Mouse (Mus musculus) olfactory bulb, adult 2 months (tissue): ENCODE measurements around the gene Gna15. TPM values are rescaled to one million over a fixed set of nuclear protein-coding genes. Genes with fewer than 3 reads are reported as not detected.

Experiments used
- H3K27ac ChIP-seq: fragments of 200-500 bp; 2 replicates; pipeline ENCODE4 v1.5.1; 2012; ENCODE audit warnings: low read depth, low read length; ENCODE audit not compliant: insufficient read depth
- H3K4me1 ChIP-seq: fragments of 200-500 bp; 2 replicates; pipeline ENCODE4 v1.6.1; 2012; ENCODE audit warnings: low read length; ENCODE audit not compliant: control insufficient read depth, insufficient read depth
- H3K4me3 ChIP-seq: fragments of 200-500 bp; 2 replicates; pipeline ENCODE4 v1.5.1; 2012; ENCODE audit warnings: mild to moderate bottlenecking, low read depth, low read length, moderate library complexity; ENCODE audit not compliant: insufficient read depth
- CTCF ChIP-seq: fragments of 200-500 bp; IDR thresholded peaks from 2 replicates; pipeline ENCODE4 v1.5.1; 2012; ENCODE audit warnings: low read depth, mild to moderate bottlenecking, low read length, moderate library complexity; ENCODE audit not compliant: insufficient read depth
- POLR2A ChIP-seq: fragments of 200-500 bp; IDR thresholded peaks from 2 replicates; pipeline ENCODE4 v1.6.1; 2012; ENCODE audit warnings: mild to moderate bottlenecking, low read depth, low read length, moderate library complexity; ENCODE audit not compliant: insufficient read depth
- WGBS: fragments of 180-500 bp; shearing (Covaris S2); methylation state at CpG from one replicate; pipeline ENCODE4 v1.1.7; 2018; 5-methylcytosine and 5-hydroxymethylcytosine counted together
- polyA plus RNA-seq: library from polyadenylated mRNA; stranded (reverse); fragments of >200 nt; gene quantifications from 2 replicates; pipeline ENCODE4 v1.2.4, GENCODE M21; 2012; ENCODE audit warnings: low replicate concordance; ENCODE audit not compliant: missing spikeins, insufficient read depth, insufficient read length

Gene Gna15
- polyA plus RNA-seq, 1 experiment: not detected

GRCm38 (mm10) chr10:81467670-81468235, 56.3 kb downstream of the Gna15 start:
- H3K4me3 ChIP-seq: no peak overlapping the region
- H3K4me1 ChIP-seq: peaks cover 53% of the 10 kb centered on the region
- 79% methylated on average over 16 of the region's 16 CpGs for WGBS
- no peak overlapping the region for H3K27ac ChIP-seq
- TF ChIP-seq CTCF: no peak

DNA sequence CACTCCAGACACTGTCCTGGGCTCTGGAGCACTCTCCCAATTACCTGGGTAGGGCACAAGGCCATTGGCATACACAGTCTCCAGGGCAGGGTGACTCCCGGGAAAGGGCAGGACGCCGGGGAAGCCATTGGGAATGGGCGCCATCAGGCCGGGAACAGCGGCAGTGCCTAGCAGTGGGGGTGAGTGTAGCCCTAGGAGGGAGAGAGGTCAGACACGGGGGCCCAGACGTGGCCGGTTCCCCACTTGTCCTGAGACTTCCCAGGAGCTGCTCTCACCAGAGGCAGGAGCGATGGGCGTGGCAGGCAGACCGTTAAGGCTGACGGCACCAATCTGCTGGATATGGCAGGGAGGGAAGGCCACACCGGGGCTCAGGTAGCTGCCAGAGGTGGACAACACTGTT, 57.1 kb downstream of the Gna15 start:
- no peak overlapping the region for H3K27ac ChIP-seq
- no peak overlapping the region for H3K4me3 ChIP-seq
- H3K4me1 ChIP-seq: peaks cover 48% of the 10 kb centered on the region
- no peak for TF ChIP-seq CTCF
- no peak for TF ChIP-seq POLR2A
- WGBS: 77% methylated on average over 14 of the region's 14 CpGs

DNA sequence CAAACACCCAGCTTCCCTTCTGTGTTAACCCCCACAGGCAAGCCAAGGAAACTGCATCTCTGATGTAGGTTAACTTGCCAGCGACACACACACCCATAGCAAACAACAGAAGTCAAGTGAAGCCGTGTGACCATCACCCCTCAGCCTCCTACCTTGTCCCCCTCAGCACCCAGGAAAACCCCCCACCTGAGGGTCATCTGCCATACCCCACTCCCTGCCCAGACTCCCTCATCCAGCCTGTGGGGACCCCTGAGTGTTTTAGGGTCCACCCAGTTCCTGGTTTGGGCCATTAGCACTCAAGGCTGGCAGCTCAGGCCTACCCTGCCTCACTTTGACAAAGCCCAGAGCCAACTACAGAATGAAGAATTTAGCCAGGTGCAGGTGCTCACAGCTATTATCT, 58.0 kb downstream of the Gna15 start:
- WGBS: 69% methylated on average over 2 of the region's 2 CpGs
- no peak overlapping the region for H3K4me3 ChIP-seq

DNA sequence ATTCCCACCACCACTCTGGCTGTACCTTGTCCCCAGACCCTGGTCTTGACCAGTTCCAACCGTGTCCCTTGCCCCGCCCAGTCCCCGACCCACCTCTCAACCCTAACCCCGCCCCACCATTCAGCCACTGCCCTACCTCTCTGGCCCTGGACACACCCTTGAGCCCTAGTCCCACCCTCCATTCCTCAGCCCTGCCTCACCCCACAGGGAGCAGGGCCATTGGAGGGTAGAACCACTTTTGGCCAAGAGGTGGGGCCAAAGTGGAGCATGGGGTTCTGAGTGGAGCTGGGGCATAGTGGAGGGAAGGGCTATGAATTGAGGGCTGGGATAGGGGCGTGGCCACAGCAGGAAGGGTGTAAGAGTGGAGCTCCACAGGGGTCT, 58.8 kb downstream of the Gna15 start:
- Histone ChIP-seq H3K27ac (no peak overlapping the region), H3K4me1 (peaks cover 47% of the 10 kb centered on the region), H3K4me3 (no peak overlapping the region)
- TF ChIP-seq POLR2A: no peak
- no peak for TF ChIP-seq CTCF
- WGBS: 14% methylated on average over 5 of the region's 5 CpGs

More for the DNA sequence above, 58.0 kb downstream of the Gna15 start:
- H3K4me1 ChIP-seq: peaks cover 46% of the 10 kb centered on the region
- TF ChIP-seq POLR2A (no peak), CTCF (no peak)
- H3K27ac ChIP-seq: no peak overlapping the region

- Histone ChIP-seq H3K4me1 (peaks cover 44% of the 10 kb centered on the region), H3K27ac (no peak overlapping the region), H3K4me3 (no peak overlapping the region)
- 21% methylated on average over 33 of the region's 33 CpGs for WGBS
- no peak for TF ChIP-seq POLR2A
- no peak for TF ChIP-seq CTCF
Measured at GRCm38 (mm10) chr10:81464405-81465264, 59.4 kb downstream of the Gna15 start.

DNA sequence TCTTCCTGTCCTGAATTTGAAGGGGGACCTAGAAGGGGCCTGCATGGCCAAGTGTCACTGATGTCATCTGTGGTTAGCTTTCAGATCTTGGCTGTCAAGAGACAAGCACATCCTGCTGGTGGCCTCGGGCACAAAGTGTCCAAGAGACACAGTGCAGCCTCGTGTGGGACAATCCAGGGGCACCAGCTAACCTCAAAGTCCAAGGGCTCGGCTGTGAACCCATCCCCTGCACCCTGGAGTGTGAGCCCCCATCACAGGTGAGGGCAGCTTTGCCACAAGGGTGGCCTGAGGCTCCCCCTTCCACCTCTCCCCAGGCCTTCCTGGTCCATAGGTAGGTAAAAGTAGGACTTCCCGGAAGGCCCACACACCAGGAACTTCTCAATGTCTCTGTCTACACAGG, 60.5 kb downstream of the Gna15 start:
- 76% methylated on average over 4 of the region's 4 CpGs for WGBS
- no peak overlapping the region for H3K4me3 ChIP-seq
- peaks cover 35% of the 10 kb centered on the region for H3K4me1 ChIP-seq
- TF ChIP-seq CTCF (no peak), POLR2A (no peak)
- H3K27ac ChIP-seq: no peak overlapping the region

DNA sequence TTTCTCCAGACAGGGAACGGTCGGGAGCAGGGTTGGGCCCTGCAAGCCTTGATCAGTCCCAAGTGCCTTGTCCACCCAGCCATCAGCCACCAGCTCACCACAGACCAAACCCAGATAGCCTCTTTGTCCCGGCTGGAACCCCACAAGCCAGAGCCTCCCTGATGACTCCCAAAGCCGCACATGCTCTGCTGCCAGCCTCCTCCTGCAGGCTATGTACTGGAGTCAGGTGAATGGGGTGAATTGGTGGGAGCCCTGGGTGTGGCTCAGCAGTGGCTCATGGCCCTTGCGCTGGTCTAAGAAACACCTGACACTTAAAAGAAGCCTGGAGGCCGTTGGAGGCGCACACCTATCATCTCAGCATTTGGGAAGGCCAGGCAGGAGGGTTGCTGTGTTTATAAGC, 61.1 kb downstream of the Gna15 start:
- Histone ChIP-seq H3K27ac (no peak overlapping the region), H3K4me3 (no peak overlapping the region), H3K4me1 (peaks cover 31% of the 10 kb centered on the region)
- no peak for TF ChIP-seq POLR2A
- 79% methylated on average over 7 of the region's 7 CpGs for WGBS

DNA sequence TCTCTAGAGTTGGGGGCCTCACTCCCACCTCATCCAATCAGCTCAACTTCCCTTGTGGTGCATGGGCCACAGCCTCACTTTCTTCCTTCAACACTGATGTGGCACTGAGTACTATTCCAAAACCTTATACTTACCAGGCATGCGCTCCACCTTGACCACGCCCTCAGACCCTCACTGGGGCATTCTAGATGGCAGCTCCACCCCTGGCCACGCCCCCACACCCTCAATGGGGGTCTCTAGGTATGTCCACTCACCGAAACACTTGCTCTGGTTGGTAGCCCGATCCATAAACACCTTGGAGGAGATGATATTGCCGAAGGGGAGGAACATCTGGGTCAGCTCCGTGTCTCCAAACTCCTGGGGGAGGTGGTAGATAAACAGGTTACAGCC, 61.6 kb downstream of the Gna15 start:
- Histone ChIP-seq H3K4me3 (no peak overlapping the region), H3K4me1 (peaks cover 31% of the 10 kb centered on the region), H3K27ac (no peak overlapping the region)
- TF ChIP-seq CTCF (no peak), POLR2A (no peak)
- WGBS: 42% methylated on average over 7 of the region's 7 CpGs

GRCm38 (mm10) chr10:81461673-81462414, 62.2 kb downstream of the Gna15 start:
- WGBS: 22% methylated on average over 16 of the region's 16 CpGs
- no peak for TF ChIP-seq CTCF
- no peak for TF ChIP-seq POLR2A
- Histone ChIP-seq H3K4me1 (peaks cover 36% of the 10 kb centered on the region), H3K27ac (no peak overlapping the region), H3K4me3 (no peak overlapping the region)
